Mouse (Mus musculus) lung, adult 18-20 months (tissue): Measurements from ENCODE around the gene Kl.

Source experiments
- DNase-seq, 2 experiments: peaks; one replicate each; pipeline ENCODE4 v3.0.0; 2022; ENCODE audit warnings: mixed read lengths in 2 of 2

The Kl gene

DNA sequence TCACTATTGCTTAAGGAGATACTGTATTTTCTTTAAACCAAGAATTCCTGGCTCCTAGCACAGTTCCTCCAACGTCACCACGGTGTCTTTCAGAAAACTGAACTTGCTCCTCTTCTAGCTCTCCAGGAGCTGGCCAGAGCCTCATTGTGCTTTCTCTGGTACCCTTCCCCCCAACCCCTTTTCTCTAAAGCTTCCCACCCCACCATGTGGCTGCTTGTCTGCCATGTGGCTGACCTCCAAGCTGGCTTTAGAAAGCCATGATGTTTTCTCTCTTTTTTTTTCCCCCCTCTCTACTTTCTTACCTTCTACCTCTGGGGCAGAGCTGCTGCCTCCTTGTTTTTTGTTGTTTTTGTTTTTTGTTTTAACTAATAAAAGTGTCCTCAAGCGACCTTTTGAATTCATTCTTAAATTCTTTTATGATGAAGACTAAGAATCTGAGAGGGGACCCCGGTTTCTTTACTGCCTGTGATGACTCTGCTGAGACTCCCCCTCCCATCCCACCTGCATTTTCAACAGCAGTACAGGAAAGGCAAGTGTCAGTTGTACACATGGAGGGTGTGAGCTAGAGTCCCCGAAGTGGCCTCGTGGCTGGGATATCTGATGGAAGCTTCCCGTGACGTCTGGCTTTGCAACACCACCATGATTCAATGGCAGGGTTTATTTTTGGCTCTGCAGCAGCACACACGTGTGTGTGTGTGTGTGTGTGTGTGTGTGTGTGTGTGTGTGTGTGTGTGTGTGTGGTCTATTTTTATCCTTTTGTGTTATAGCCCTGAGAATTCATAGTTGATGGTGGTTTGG lies 82.5 kb downstream of the Kl start:
- no peak for DNase-seq

DNA sequence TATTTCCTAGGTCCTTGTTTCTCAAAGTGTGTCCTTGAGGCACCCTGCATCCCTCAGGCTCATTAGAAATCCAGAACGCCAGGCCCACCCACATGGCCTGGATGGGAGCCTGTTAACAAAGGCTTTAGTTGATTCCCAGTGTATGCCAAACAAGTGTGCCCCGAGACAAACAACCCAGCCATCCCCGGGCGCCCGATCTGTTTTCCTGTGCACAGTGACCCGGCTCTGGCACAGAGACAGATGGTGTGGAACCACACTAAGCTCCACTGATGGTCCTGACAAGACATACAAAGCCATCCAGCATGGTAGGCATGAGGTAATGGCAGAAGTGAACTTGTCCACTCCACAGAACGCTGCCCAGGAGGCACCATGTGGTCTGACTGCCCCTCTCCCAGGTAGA lies 85.5 kb downstream of the Kl start:
- no peak for DNase-seq

DNA sequence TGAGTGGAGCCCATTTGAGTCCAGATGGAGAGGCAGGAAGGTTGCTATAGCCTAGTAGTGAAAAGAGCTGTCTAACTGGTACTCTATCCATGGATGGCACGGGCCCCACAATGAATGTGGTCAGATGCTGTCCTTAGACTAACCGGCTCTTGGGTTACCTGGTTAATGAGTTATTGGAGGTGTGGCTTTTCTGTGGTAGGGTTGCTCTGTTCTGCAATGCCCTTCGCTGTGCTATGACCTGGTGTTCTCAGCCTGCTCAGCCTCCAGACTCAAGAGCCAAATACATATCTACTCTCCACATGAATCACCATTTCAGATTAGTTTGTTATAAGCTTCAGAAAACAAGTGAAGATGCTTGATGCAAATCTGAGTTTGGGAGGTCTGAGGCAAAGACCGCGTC lies 90.5 kb downstream of the Kl start:
- no peak for DNase-seq
